Mouse (Mus musculus) intestine, postnatal 0 days (tissue): Measurements from ENCODE around the gene Ubc. TPM values are rescaled to one million over a fixed set of nuclear protein-coding genes. Genes with fewer than 3 reads are reported as not detected.
"Not testable (repeated sequence)": the region's sequence is repeated elsewhere in the genome, so short reads cannot be mapped to it uniquely, and the experiment has no call there.

Source experiments
- ATAC-seq: fragments of 200-750 bp; cut with Nextera tagmentation; 2 replicates; pipeline ENCODE4 v1.8.0; 2017; ENCODE audit warnings: mild to moderate bottlenecking, moderate TSS enrichment, moderate library complexity
- H3K27ac ChIP-seq: fragments of 300-500 bp; sonication (generic); 2 replicates; pipeline ENCODE4 v1.5.1; 2014; ENCODE audit warnings: mild to moderate bottlenecking, low read depth, low read length, moderate library complexity
- H3K27me3 ChIP-seq: fragments of 300-500 bp; sonication (generic); replicated peaks from 2 replicates; pipeline ENCODE4 v1.6.1; 2014; ENCODE audit warnings: low read length, mixed read lengths; ENCODE audit not compliant: control insufficient read depth, insufficient read depth
- H3K36me3 ChIP-seq: fragments of 300-500 bp; sonication (generic); 2 replicates; pipeline ENCODE4 v1.6.1; 2014; ENCODE audit warnings: mild to moderate bottlenecking, moderate library complexity; ENCODE audit not compliant: control insufficient read depth, insufficient read depth
- H3K4me1 ChIP-seq: fragments of 300-500 bp; sonication (generic); replicated peaks from 2 replicates; pipeline ENCODE4 v1.6.1; 2014; ENCODE audit warnings: antibody characterized with exemption, low read length, mixed read lengths; ENCODE audit not compliant: control insufficient read depth, insufficient read depth
- H3K4me2 ChIP-seq: fragments of 300-500 bp; sonication (generic); replicated peaks from 2 replicates; pipeline ENCODE4 v1.6.1; 2014; ENCODE audit warnings: low read depth, mild to moderate bottlenecking, moderate library complexity
- H3K4me3 ChIP-seq: fragments of 300-500 bp; sonication (generic); 2 replicates; pipeline ENCODE4 v1.5.1; 2014; ENCODE audit warnings: low read depth, low read length
- H3K9ac ChIP-seq: fragments of 300-500 bp; sonication (generic); 2 replicates; pipeline ENCODE4 v1.6.1; 2014; ENCODE audit warnings: mild to moderate bottlenecking, low read depth, low read length
- H3K9me3 ChIP-seq: fragments of 300-500 bp; sonication (generic); 2 replicates; pipeline ENCODE4 v1.6.1; 2016; ENCODE audit warnings: mixed run types; ENCODE audit not compliant: control insufficient read depth
- CTCF ChIP-seq: sonication (generic); IDR thresholded peaks from 2 replicates; pipeline ENCODE4 v1.5.1; 2016; ENCODE audit warnings: low read depth, mild to moderate bottlenecking, control low read depth, antibody characterized with exemption, moderate library complexity
- WGBS: fragments of 180-500 bp; shearing (Covaris S2); extraction: QIAGEN DNeasy Blood & Tissue Kit; methylation state at CpG from one replicate; pipeline ENCODE4 v1.1.7; 2014; 5-methylcytosine and 5-hydroxymethylcytosine counted together
- polyA plus RNA-seq: library from polyadenylated mRNA; unstranded; fragments of >200 nt; fragmentation: Nextera tagmentation; extraction: Ambion mirVana; gene quantifications from 2 replicates; pipeline ENCODE4 v1.2.1, GENCODE M21; 2015

Gene Ubc
- polyA plus RNA-seq, 1 experiment from 2014 or later = 371 TPM

- H3K27ac ChIP-seq = no peak overlapping the region
Measured at GRCm38 (mm10) chr5:125400903-125401302, 10.9 kb upstream of the Ubc start.

GRCm38 (mm10) chr5:125395008-125395407 is 5.0 kb upstream of the Ubc start:
- H3K9ac ChIP-seq = no peak overlapping the region
- no peak overlapping the region for H3K4me2 ChIP-seq
- no peak for TF ChIP-seq CTCF
- H3K9me3 ChIP-seq = no peaks in the 10 kb centered on the region
- 43% methylated on average over 3 of the region's 3 CpGs for WGBS
- peak overlapping the region; percentile 99; the same call in 1 of the 2 replicates for H3K27ac ChIP-seq
- no peaks in the 10 kb centered on the region for H3K27me3 ChIP-seq
- no peak for ATAC-seq
- H3K4me1 ChIP-seq = 0 out of 2 replicates have a peak, but pooled peaks cover 16% of the 10 kb centered on the region
- H3K4me3 ChIP-seq = no peak overlapping the region
- no peaks in the 10 kb centered on the region for H3K36me3 ChIP-seq

More at GRCm38 (mm10) chr5:125400903-125401302, 10.9 kb upstream of the Ubc start:
- Histone ChIP-seq H3K27me3 (no peaks in the 10 kb centered on the region), H3K4me2 (no peak overlapping the region), H3K9me3 (no peaks in the 10 kb centered on the region), H3K9ac (no peak overlapping the region), H3K4me1 (no peaks in the 10 kb centered on the region), H3K4me3 (no peak overlapping the region), H3K36me3 (no peaks in the 10 kb centered on the region)
- TF ChIP-seq CTCF = peak; percentile 18; the same call in 1 of the 2 replicates
- 47% methylated on average over 7 of the region's 7 CpGs for WGBS
- ATAC-seq = no peak

- Histone ChIP-seq H3K27me3 (no peaks in the 10 kb centered on the region), H3K4me1 (0 out of 2 replicates have a peak, but pooled peaks cover 16% of the 10 kb centered on the region), H3K36me3 (no peaks in the 10 kb centered on the region), H3K9me3 (no peaks in the 10 kb centered on the region), H3K9ac (peak overlapping the region; percentile 57; the same call in 1 of the 2 replicates), H3K4me2 (peak overlapping the region; percentile 50), H3K4me3 (peak overlapping the region; percentile 28), H3K27ac (peak overlapping the region; percentile 99)
- TF ChIP-seq CTCF = no peak
- 5% methylated on average over 25 of the region's 25 CpGs for WGBS
- peak; percentile 28 for ATAC-seq
Measured at GRCm38 (mm10) chr5:125393622-125394603, 3.9 kb upstream of the Ubc start.

GRCm38 (mm10) chr5:125392977-125393621 is 3.1 kb upstream of the Ubc start:
- WGBS = under 1% methylated on average over 20 of the region's 20 CpGs
- Histone ChIP-seq H3K9me3 (no peaks in the 10 kb centered on the region), H3K4me3 (peak overlapping the region; percentile 28), H3K9ac (peak overlapping the region; percentile 57), H3K27me3 (no peaks in the 10 kb centered on the region), H3K4me1 (0 out of 2 replicates have a peak, but pooled peaks cover 16% of the 10 kb centered on the region), H3K36me3 (peaks cover 7% of the 10 kb centered on the region; the same call in 1 of the 2 replicates), H3K27ac (peak overlapping the region; percentile 99), H3K4me2 (peak overlapping the region; percentile 50)
- peak; percentile 92 for ATAC-seq
- no peak for TF ChIP-seq CTCF

GRCm38 (mm10) chr5:125392618-125392976 is 2.6 kb upstream of the Ubc start:
- Histone ChIP-seq H3K27ac (peak overlapping the region; percentile 99), H3K4me2 (peak overlapping the region; percentile 50), H3K9ac (peak overlapping the region; percentile 57; the same call in 1 of the 2 replicates), H3K4me1 (0 out of 2 replicates have a peak, but pooled peaks cover 16% of the 10 kb centered on the region), H3K4me3 (peak overlapping the region; percentile 28; the same call in 1 of the 2 replicates), H3K9me3 (no peaks in the 10 kb centered on the region), H3K27me3 (no peaks in the 10 kb centered on the region), H3K36me3 (peaks cover 7% of the 10 kb centered on the region; the same call in 1 of the 2 replicates)
- WGBS = 21% methylated on average over 1 of the region's 1 CpGs
- ATAC-seq = no peak
- no peak for TF ChIP-seq CTCF

GRCm38 (mm10) chr5:125392176-125392575 is 2.2 kb upstream of the Ubc start:
- not testable (repeated sequence) for ATAC-seq, H3K27me3 ChIP-seq, H3K36me3 ChIP-seq, H3K9me3 ChIP-seq, H3K4me3 ChIP-seq, H3K9ac ChIP-seq
- WGBS = 93% methylated on average over 4 of the region's 4 CpGs
- peak overlapping the region; percentile 50; the same call in 1 of the 2 replicates for H3K4me2 ChIP-seq
- H3K4me1 ChIP-seq = 0 out of 2 replicates have a peak, but pooled peaks cover 16% of the 10 kb centered on the region
- peak overlapping the region; percentile 99 for H3K27ac ChIP-seq
